Mouse (Mus musculus) embryo, embryonic 11.5 days (tissue): ENCODE data around the gene Vmn1r26.
"Not testable (repeated sequence)": the region's sequence is repeated elsewhere in the genome, so short reads cannot be mapped to it uniquely, and the experiment has no call there.

Source experiments
- DNase-seq: peaks from one replicate; pipeline ENCODE4 v3.0.0-alpha.2; 2012; ENCODE audit warnings: low read depth, low spot score

Gene Vmn1r26

GRCm38 (mm10) chr6:58015059-58015458 is at the start of gene Vmn1r26:
Vmn1r26 (minus strand) TSS chr6:58015159.
- DNase-seq = no peak

GRCm38 (mm10) chr6:58044025-58044424 is 29.1 kb upstream of the Vmn1r26 start:
- DNase-seq = no peak

- DNase-seq = not testable (repeated sequence)
Measured at GRCm38 (mm10) chr6:58017478-58017877, 2.5 kb upstream of the Vmn1r26 start.

DNA sequence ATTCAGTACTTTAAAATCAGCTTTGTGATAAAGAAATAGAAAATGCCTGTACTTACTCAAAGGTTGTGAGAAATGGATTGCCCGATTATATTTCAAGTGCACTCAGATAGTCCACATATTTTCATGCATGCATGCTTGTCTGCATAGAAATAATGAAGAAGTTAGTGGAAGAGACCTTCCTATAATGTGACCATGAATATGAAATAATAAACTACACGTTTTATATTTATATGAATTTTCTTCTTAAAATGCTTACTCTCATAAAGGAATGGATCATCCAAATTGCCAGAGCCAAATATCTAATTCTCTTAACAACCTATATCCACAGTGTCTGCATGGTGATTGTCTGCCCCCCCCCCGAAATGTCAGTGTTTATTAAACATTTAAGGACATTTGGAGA is 34.2 kb downstream of the Vmn1r26 start, which contains the start of gene Vmn1r25:
Vmn1r25 (minus strand) TSS at position 101 of the 400 bp plus-strand sequence.
- DNase-seq = no peak

DNA sequence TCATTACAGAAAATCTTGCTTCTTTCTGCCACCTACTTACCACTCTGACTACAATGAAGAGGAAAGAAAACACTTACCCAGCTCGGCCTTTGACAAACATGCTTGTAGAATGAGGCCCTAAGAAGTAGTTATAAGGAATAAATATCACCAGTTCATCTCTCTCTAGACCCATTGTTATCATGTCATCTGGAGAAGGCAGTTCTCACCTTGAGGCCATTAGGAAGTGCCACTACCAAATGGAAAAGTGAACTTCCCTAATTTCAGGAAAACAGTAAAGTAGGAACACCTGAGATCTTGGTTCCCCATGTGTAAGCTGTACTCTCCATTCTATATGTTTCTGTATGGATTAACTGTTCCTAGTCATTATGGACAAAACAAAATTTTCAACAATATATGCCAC is 53.6 kb downstream of the Vmn1r26 start, which contains the start of gene Vmn1r24:
Vmn1r24 (minus strand) TSS at position 101 of the 400 bp plus-strand sequence.
- DNase-seq = not testable (repeated sequence)
